Mouse (Mus musculus) liver, postnatal 0 days (tissue): ENCODE data around the gene Mst1. TPM values are rescaled to one million over a fixed set of nuclear protein-coding genes. Genes with fewer than 3 reads are reported as not detected.

Experiments
- ATAC-seq: fragments of 200-750 bp; cut with Nextera tagmentation; 2 replicates; pipeline ENCODE4 v1.8.0; 2017; ENCODE audit warnings: mild to moderate bottlenecking, moderate library complexity
- DNase-seq: peaks from one replicate; pipeline ENCODE4 v3.0.0-alpha.2; 2016
- H3K27ac ChIP-seq: fragments of 300-500 bp; sonication (generic); 2 replicates; pipeline ENCODE4 v1.5.1; 2014; ENCODE audit warnings: antibody characterized with exemption, moderate library complexity, mild to moderate bottlenecking, low read depth
- H3K27me3 ChIP-seq: fragments of 300-500 bp; sonication (generic); 2 replicates; pipeline ENCODE4 v1.6.1; 2014; ENCODE audit warnings: low read length, control low read depth, mixed read lengths; ENCODE audit not compliant: insufficient read depth
- H3K36me3 ChIP-seq: fragments of 300-500 bp; sonication (generic); replicated peaks from 2 replicates; pipeline ENCODE4 v1.6.1; 2014; ENCODE audit warnings: mild to moderate bottlenecking, control low read depth, low read length, moderate library complexity, mixed read lengths; ENCODE audit not compliant: insufficient read depth
- H3K4me1 ChIP-seq: fragments of 300-500 bp; sonication (generic); 2 replicates; pipeline ENCODE4 v1.6.1; 2014; ENCODE audit warnings: antibody characterized with exemption, mild to moderate bottlenecking, control low read depth; ENCODE audit not compliant: insufficient read depth
- H3K4me2 ChIP-seq: fragments of 300-500 bp; sonication (generic); 2 replicates; pipeline ENCODE4 v1.6.1; 2014; ENCODE audit warnings: low read depth, mild to moderate bottlenecking, low read length, moderate library complexity, mixed read lengths
- H3K4me3 ChIP-seq: fragments of 300-500 bp; sonication (generic); 2 replicates; pipeline ENCODE4 v1.5.1; 2014; ENCODE audit warnings: low read depth, low read length
- H3K9ac ChIP-seq: fragments of 300-500 bp; sonication (generic); replicated peaks from 2 replicates; pipeline ENCODE4 v1.6.1; 2014; ENCODE audit warnings: mild to moderate bottlenecking, moderate library complexity
- H3K9me3 ChIP-seq: fragments of 300-500 bp; sonication (generic); 2 replicates; pipeline ENCODE4 v1.6.1; 2016; ENCODE audit warnings: mild to moderate bottlenecking, control low read depth, low read length, mixed read lengths
- CTCF ChIP-seq: sonication (generic); IDR thresholded peaks from 2 replicates; pipeline ENCODE4 v1.5.1; 2016; ENCODE audit warnings: antibody characterized with exemption, low read depth
- EP300 ChIP-seq: IDR thresholded peaks from 2 replicates; pipeline ENCODE4 v1.6.1; 2016; ENCODE audit warnings: antibody characterized with exemption, low read depth, mild to moderate bottlenecking
- WGBS: fragments of 180-500 bp; shearing (Covaris S2); extraction: QIAGEN DNeasy Blood & Tissue Kit; methylation state at CpG from one replicate; pipeline ENCODE4 v1.1.7; 2014; ENCODE audit not compliant: insufficient replicate concordance; 5-methylcytosine and 5-hydroxymethylcytosine counted together
- polyA plus RNA-seq: library from polyadenylated mRNA; unstranded; fragments of >200 nt; fragmentation: Nextera tagmentation; extraction: Ambion mirVana; gene quantifications from 2 replicates; pipeline ENCODE4 v1.2.1, GENCODE M21; 2015

Gene Mst1
- polyA plus RNA-seq, 1 experiment from 2014 or later, result 93.0 TPM

- Histone ChIP-seq H3K9ac (no peak overlapping the region), H3K27me3 (peaks cover 3% of the 10 kb centered on the region; the same call in 1 of the 2 replicates), H3K4me1 (peaks cover 9% of the 10 kb centered on the region), H3K4me3 (no peak overlapping the region), H3K9me3 (no peaks in the 10 kb centered on the region), H3K4me2 (no peak overlapping the region), H3K36me3 (no peaks in the 10 kb centered on the region), H3K27ac (no peak overlapping the region)
- TF ChIP-seq CTCF (no peak), EP300 (no peak)
- peak; percentile 50 for ATAC-seq
- WGBS, result 19% methylated on average over 10 of the region's 11 CpGs
- no peak for DNase-seq
Measured at GRCm38 (mm10) chr9:108119891-108120411, 39.7 kb downstream of the Mst1 start.

DNA sequence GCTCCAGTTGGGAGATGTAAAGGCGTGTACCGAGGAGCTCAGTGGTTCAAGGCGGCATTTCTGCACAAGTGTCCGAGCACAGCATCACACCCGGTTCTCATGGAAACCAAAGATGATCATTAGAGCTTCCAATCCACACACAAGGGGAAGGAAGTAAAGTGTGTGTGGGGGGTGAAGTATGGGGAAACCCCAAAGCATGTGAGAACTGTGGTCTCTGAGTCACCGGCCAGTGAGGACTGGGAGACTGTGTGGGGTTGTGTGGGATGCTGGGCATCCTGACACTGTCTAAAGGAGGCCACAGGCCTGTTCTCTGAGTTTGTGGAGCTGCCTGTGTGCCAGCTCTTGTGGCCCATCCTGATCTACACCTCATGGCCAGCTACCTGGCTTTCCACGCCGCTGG, 40.4 kb downstream of the Mst1 start:
- no peak overlapping the region for H3K27ac ChIP-seq
- no peak overlapping the region for H3K4me2 ChIP-seq
- no peak for TF ChIP-seq EP300
- TF ChIP-seq CTCF, result no peak
- 71% methylated on average over 8 of the region's 8 CpGs for whole genome bisulfite sequencing
- H3K4me1 ChIP-seq, result peaks cover 9% of the 10 kb centered on the region
- no peak overlapping the region for H3K9ac ChIP-seq
- no peaks in the 10 kb centered on the region for H3K36me3 ChIP-seq
- no peak for DNase-seq
- H3K27me3 ChIP-seq, result no peaks in the 10 kb centered on the region
- H3K9me3 ChIP-seq, result no peaks in the 10 kb centered on the region
- ATAC-seq, result peak; percentile 43; the same call in 1 of the 2 replicates
- no peak overlapping the region for H3K4me3 ChIP-seq

DNA sequence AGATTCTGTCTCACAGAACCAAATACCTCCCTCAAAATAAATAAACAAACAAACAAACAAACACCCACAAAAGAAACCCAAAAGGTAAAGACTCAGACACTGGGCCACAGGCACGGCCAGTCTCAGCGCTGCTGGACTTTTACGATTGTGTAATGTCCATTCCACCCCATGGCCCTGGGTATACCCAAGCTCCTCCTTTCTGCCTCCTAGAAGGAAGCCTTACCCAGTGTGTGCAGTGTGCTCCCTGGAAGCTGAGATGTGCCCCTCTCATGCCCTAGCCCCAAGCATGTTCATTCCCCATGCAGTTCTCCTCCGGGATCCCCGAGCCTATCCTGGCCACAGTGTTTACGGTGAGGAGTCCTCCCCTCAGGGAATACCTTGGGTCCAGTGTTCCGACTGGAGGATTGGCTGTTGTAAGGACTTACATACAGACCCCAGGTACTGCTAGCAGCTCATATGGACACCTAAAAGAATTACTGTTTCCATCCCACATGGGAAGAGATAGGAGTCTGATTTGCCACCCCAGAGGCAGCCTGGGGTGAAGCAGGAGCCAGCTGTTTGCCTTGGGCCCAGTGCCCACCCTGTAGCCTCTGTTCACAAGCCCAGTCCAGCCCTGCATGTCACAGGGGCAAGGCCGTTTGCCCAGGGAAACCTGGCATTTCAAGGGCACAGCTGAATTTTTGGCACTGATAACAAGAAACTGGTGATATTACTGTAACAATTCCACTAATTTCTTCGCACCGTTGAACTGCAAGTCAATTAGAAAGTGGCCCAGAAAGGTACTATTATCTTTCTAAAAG, 41.1 kb downstream of the Mst1 start:
- DNase-seq (no peak), ATAC-seq (no peak)
- H3K9ac ChIP-seq, result no peak overlapping the region
- no peaks in the 10 kb centered on the region for H3K27me3 ChIP-seq
- H3K4me2 ChIP-seq, result no peak overlapping the region
- H3K4me1 ChIP-seq, result peaks cover 9% of the 10 kb centered on the region
- H3K9me3 ChIP-seq, result no peaks in the 10 kb centered on the region
- TF ChIP-seq CTCF (no peak), EP300 (no peak)
- no peaks in the 10 kb centered on the region for H3K36me3 ChIP-seq
- no peak overlapping the region for H3K27ac ChIP-seq
- 82% methylated on average over 10 of the region's 10 CpGs for WGBS
- H3K4me3 ChIP-seq, result no peak overlapping the region

- Histone ChIP-seq H3K36me3 (no peaks in the 10 kb centered on the region), H3K27ac (no peak overlapping the region), H3K4me2 (no peak overlapping the region), H3K9me3 (no peaks in the 10 kb centered on the region), H3K27me3 (no peaks in the 10 kb centered on the region), H3K4me1 (peaks cover 9% of the 10 kb centered on the region), H3K9ac (no peak overlapping the region), H3K4me3 (no peak overlapping the region)
- 77% methylated on average over 4 of the region's 4 CpGs for WGBS
- DNase-seq, result no peak
- ATAC-seq, result no peak
- no peak for TF ChIP-seq CTCF
Measured at GRCm38 (mm10) chr9:108123916-108124315, 43.7 kb downstream of the Mst1 start.

- TF ChIP-seq CTCF, result no peak
- TF ChIP-seq EP300, result no peak
- no peaks in the 10 kb centered on the region for H3K9me3 ChIP-seq
- H3K4me3 ChIP-seq, result no peak overlapping the region
- no peak overlapping the region for H3K9ac ChIP-seq
- no peaks in the 10 kb centered on the region for H3K4me1 ChIP-seq
- H3K27ac ChIP-seq, result no peak overlapping the region
- WGBS, result 82% methylated on average over 8 of the region's 8 CpGs
- H3K27me3 ChIP-seq, result no peaks in the 10 kb centered on the region
- H3K4me2 ChIP-seq, result no peak overlapping the region
- DNase-seq, result no peak
- ATAC-seq, result no peak
- no peaks in the 10 kb centered on the region for H3K36me3 ChIP-seq
Measured at GRCm38 (mm10) chr9:108125731-108126130, 45.5 kb downstream of the Mst1 start.

DNA sequence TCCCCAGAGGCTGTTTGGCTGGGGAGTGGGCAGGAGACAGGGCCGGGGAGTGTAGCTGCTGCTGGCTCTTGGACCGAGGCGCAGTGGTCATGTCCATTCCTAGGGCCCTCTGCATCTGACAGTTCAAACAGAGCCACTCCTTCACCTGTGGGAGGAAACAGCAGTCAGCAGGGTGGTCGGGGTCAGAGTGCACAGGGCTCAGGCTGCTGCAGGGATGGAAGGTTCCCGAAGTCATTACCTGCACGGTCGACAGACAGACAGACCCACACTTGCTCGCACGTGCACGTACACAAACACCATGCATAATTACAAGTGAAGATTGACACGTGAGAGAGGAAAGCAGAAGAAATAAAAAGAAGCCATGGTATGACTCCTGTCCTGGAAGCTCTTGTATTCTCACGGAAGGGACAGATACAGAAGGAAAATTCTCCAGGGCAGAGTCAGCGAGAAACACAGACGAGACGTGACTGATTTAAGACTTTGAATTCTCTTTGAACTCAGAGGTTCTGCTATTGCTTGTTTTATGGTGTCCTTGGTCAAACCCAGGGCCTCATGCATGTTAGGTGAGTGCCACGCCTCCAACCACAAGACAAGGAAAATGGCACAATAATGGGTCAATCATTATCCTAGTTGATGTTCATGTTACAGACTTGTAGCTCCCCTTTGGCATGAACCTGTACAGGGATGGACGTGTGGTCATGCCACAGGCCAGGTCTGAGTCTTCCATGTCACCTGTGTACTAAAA, 46.4 kb downstream of the Mst1 start:
- no peak overlapping the region for H3K27ac ChIP-seq
- H3K9ac ChIP-seq, result no peak overlapping the region
- no peak for DNase-seq
- H3K27me3 ChIP-seq, result no peaks in the 10 kb centered on the region
- no peak for ATAC-seq
- TF ChIP-seq EP300 (no peak), CTCF (no peak)
- H3K4me1 ChIP-seq, result no peaks in the 10 kb centered on the region
- H3K4me2 ChIP-seq, result no peak overlapping the region
- 73% methylated on average over 17 of the region's 17 CpGs for WGBS
- no peaks in the 10 kb centered on the region for H3K36me3 ChIP-seq
- H3K9me3 ChIP-seq, result no peaks in the 10 kb centered on the region
- H3K4me3 ChIP-seq, result no peak overlapping the region
